Mouse (Mus musculus) heart, adult 2 months (tissue): ENCODE measurements at regions not wholly inside any gene's neighbourhood (a gene's known extent, or its start where the extent isn't known, plus 50 kb on each side); places are given as distances from the start of the nearest gene placed in this dataset.

ENCODE experiments used
- DNase-seq, 2 experiments: peaks; one replicate each; pipeline ENCODE4 v3.0.0; 2021
- H3K27ac ChIP-seq: fragments of 200-600 bp; 2 replicates; pipeline ENCODE4 v1.8.1; 2022
- H3K27me3 ChIP-seq: fragments of 200-500 bp; 2 replicates; pipeline ENCODE4 v1.6.1; 2012; ENCODE audit warnings: mild to moderate bottlenecking, low read length, inconsistent platforms, mixed read lengths; ENCODE audit not compliant: control insufficient read depth, insufficient read depth
- H3K36me3 ChIP-seq: fragments of 200-500 bp; 2 replicates; pipeline ENCODE4 v1.6.1; 2012; ENCODE audit warnings: low read length, inconsistent platforms; ENCODE audit not compliant: control insufficient read depth, insufficient read depth
- H3K4me1 ChIP-seq: fragments of 200-500 bp; 2 replicates; pipeline ENCODE4 v1.6.1; 2011; ENCODE audit warnings: low read length; ENCODE audit not compliant: control insufficient read depth, insufficient read depth
- H3K4me3 ChIP-seq: fragments of 200-600 bp; 2 replicates; pipeline ENCODE4 v1.8.1; 2022
- H3K79me2 ChIP-seq: fragments of 200-500 bp; replicated peaks from 2 replicates; pipeline ENCODE4 v1.6.1; 2012; ENCODE audit warnings: mild to moderate bottlenecking, inconsistent platforms, low read length, moderate library complexity, mixed read lengths; ENCODE audit not compliant: control insufficient read depth, insufficient read depth
- H3K9ac ChIP-seq: fragments of 200-500 bp; 2 replicates; pipeline ENCODE4 v1.6.1; 2012; ENCODE audit warnings: low read depth, mild to moderate bottlenecking, control low read depth, inconsistent platforms, low read length, mixed read lengths
- CTCF ChIP-seq: fragments of 200-600 bp; IDR thresholded peaks from 2 replicates; pipeline ENCODE4 v1.8.1; 2022; ENCODE audit warnings: antibody characterized with exemption, mild to moderate bottlenecking, moderate library complexity
- EP300 ChIP-seq: fragments of 200-500 bp; IDR thresholded peaks from 2 replicates; pipeline ENCODE4 v1.6.1; 2011; ENCODE audit warnings: low read depth, low read length, control low read depth; ENCODE audit not compliant: insufficient read depth
- POLR2A ChIP-seq: fragments of 200-500 bp; IDR thresholded peaks from 2 replicates; pipeline ENCODE4 v1.6.1; 2011; ENCODE audit warnings: mild to moderate bottlenecking, low read depth, low read length, control low read depth; ENCODE audit not compliant: insufficient read depth
- WGBS: fragments of 180-500 bp; shearing (Covaris S2); methylation state at CpG from one replicate; pipeline ENCODE4 v1.1.7; 2018; 5-methylcytosine and 5-hydroxymethylcytosine counted together
- intact Hi-C: fragments of 180-260 bp; cut with DNase I; formaldehyde crosslinking; loops from one replicate; pipeline ENCODE4 v1.15.1; 2025

DNA sequence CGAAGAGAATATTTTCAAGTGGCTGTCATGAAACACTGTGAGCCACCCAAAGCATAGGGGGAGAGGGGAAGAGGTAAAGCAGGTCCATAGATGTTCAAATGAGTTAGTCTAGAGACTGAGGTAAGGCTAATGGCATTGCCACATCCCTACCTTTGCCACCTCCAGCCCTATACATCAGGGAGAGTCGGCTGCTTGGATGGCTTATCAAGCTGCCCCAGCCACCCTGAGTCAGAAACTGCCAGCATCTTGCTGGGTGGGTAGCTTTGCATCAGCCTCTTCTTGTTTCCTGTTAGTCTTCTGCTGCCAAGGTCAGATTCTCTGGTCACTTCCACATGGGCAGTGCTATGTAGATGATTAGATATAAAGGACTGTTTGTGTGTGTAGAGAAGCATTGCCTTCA is 215.6 kb downstream of the Pik3r1 start:
- 60% methylated on average over 2 of the region's 2 CpGs for WGBS

DNA sequence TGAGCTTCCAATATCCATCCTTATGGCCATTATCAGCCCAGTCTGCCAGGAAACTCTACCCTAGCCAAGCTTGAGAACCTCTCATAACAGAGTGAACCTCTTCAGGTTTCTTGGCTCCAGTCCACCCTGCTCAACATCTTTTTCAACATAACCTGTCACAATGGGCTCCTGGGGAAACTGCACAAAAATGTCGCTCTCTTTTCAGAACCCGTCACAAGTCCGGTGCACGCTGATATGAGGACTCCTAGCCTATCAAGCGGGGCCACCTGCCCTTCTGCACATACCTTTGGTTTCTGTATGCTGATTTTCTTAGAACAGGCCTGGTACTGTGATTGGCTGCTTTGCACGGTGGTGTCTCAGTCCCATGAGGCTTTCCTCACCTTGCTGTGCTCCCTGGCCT is 216.9 kb downstream of the Pik3r1 start:
- Histone ChIP-seq H3K4me3 (no peak overlapping the region), H3K36me3 (no peaks in the 10 kb centered on the region), H3K9ac (no peak overlapping the region), H3K79me2 (no peaks in the 10 kb centered on the region), H3K27me3 (no peaks in the 10 kb centered on the region), H3K4me1 (peaks cover 1% of the 10 kb centered on the region; the same call in 1 of the 2 replicates), H3K27ac (no peak overlapping the region)
- DNase-seq = no peak
- intact Hi-C loops = no loop called here
- no peak for TF ChIP-seq EP300
- TF ChIP-seq POLR2A = no peak
- TF ChIP-seq CTCF = no peak
- WGBS = 89% methylated on average over 6 of the region's 6 CpGs

More for the DNA sequence above, 215.6 kb downstream of the Pik3r1 start:
- H3K9ac ChIP-seq = no peak overlapping the region
- no peak overlapping the region for H3K27ac ChIP-seq
- TF ChIP-seq POLR2A = no peak
- TF ChIP-seq EP300 = no peak
- no peak for TF ChIP-seq CTCF
- H3K4me1 ChIP-seq = peaks cover 1% of the 10 kb centered on the region; the same call in 1 of the 2 replicates
- no peaks in the 10 kb centered on the region for H3K27me3 ChIP-seq
- H3K79me2 ChIP-seq = no peaks in the 10 kb centered on the region
- no peak overlapping the region for H3K4me3 ChIP-seq
- no peaks in the 10 kb centered on the region for H3K36me3 ChIP-seq
- DNase-seq = no peak
- intact Hi-C loops = no loop called here

DNA sequence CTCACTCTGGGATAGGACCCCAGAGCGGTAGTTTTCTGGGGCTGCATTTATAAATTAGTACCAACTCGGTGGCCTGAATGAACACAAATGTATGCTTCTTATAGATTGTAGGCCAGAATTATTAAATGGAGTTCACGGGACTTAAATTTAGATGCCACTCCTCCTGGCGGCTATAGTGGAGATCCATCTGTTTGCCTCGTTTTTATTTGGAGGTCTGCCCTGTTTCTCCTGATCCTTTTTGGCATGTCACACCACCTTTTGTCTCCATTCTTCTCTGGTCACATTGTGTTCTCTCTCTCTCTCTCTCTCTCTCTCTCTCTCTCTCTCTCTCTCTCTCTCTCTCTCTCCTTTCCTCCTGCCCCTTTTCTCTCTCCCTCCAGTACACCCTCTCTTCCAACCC is 217.5 kb downstream of the Pik3r1 start:
- intact Hi-C loops = no loop called here
- Histone ChIP-seq H3K9ac (no peak overlapping the region), H3K36me3 (no peaks in the 10 kb centered on the region), H3K4me3 (no peak overlapping the region), H3K79me2 (no peaks in the 10 kb centered on the region), H3K4me1 (peaks cover 1% of the 10 kb centered on the region; the same call in 1 of the 2 replicates), H3K27ac (no peak overlapping the region), H3K27me3 (no peaks in the 10 kb centered on the region)
- TF ChIP-seq POLR2A (no peak), CTCF (no peak), EP300 (no peak)
- 78% methylated on average over 5 of the region's 5 CpGs for WGBS
- DNase-seq = no peak

DNA sequence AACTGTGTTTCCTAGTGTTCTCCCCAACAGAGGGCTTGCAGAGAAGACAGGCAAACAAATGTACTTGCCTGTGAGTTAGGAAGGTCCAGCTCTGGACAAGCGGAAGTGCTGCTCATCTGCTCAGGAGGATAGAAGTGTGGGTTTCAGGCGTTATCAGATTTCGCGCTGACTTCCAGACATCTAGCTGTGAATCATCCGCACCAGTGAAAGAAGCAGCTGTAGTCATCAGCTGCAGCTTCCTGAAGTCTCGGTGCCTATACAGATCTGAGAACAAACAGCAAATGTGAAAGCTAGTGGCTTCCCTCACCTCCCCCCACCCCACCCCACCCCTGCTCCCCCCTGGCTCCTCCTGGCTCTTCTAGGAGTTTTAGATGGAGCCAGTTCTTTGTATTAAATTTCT is 220.1 kb downstream of the Pik3r1 start:
- Histone ChIP-seq H3K4me1 (peaks cover 1% of the 10 kb centered on the region; the same call in 1 of the 2 replicates), H3K4me3 (no peak overlapping the region), H3K9ac (no peak overlapping the region), H3K27me3 (no peaks in the 10 kb centered on the region), H3K27ac (no peak overlapping the region), H3K79me2 (no peaks in the 10 kb centered on the region), H3K36me3 (no peaks in the 10 kb centered on the region)
- intact Hi-C loops = no loop called here
- WGBS = 25% methylated on average over 6 of the region's 6 CpGs
- no peak for DNase-seq
- TF ChIP-seq POLR2A (no peak), CTCF (no peak), EP300 (no peak)

DNA sequence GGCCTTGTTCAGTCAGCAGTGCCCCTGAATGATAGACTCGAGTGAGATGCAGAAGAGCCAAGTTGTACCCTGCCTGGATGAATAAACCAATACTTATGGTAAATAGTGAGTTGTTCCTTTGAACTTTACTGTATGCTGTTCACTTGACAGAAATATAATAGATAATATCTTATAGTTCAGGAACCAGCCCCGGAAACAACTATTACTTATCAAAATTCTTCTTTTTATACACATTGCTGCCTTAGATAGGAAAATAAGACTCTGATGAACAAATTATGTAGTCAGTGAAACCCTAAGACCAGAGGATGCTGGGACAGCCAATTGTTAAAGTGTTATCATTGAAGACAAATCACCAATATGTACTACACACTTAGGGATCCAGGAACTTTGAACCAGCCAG is 220.7 kb downstream of the Pik3r1 start:
- intact Hi-C loops = no loop called here

DNA sequence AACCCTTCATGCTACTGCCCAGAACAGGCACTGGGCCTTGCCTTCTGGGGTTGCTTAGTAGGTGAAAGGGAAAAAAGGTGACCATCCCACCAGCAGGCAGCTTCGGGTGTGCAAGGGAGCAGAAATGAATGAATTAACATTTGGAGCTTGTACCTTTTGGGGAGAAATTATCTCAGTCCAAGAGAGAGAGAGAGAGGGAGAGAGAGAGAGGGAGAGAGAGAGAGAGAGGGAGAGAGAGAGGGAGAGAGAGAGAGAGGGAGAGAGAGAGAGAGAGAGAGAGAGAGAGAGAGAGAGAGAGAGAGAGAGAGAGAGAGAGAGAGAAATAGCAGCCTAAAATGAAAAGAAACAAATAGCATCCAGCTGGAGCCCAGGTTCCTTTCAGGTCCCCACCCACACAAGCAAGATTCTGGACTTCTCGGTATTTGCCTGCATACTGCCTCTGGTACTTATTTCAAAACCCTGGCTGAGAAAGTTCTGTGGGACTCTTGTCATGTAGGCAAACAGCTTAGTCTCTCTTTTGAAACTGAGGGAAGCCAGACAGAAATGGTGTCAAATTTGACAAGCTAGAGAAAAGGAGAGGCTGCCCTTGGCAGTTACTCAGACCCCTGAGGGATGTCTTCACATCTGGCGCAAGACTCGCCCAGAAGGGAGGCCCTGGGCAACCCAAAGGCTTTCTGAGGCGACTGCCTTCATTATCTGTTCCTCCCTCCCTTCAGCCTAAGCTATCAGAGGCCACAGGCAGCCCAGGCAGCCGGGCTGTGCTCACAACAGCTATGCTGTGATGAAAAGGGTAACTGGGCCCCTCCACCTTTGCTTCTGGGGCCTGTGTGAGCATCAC is 222.5 kb downstream of the Pik3r1 start:
- DNase-seq = peak; percentile 38 to 43
- no peaks in the 10 kb centered on the region for H3K36me3 ChIP-seq
- TF ChIP-seq CTCF (no peak), EP300 (no peak), POLR2A (no peak)
- intact Hi-C loops = no loop called here
- no peak overlapping the region for H3K4me3 ChIP-seq
- no peaks in the 10 kb centered on the region for H3K79me2 ChIP-seq
- no peak overlapping the region for H3K9ac ChIP-seq
- H3K27me3 ChIP-seq = no peaks in the 10 kb centered on the region
- H3K4me1 ChIP-seq = peaks cover 4% of the 10 kb centered on the region
- H3K27ac ChIP-seq = no peak overlapping the region
- WGBS = 73% methylated on average over 6 of the region's 6 CpGs

More for the DNA sequence above, 220.7 kb downstream of the Pik3r1 start:
- Histone ChIP-seq H3K9ac (no peak overlapping the region), H3K4me1 (peaks cover 1% of the 10 kb centered on the region; the same call in 1 of the 2 replicates), H3K27me3 (no peaks in the 10 kb centered on the region), H3K79me2 (no peaks in the 10 kb centered on the region), H3K36me3 (no peaks in the 10 kb centered on the region), H3K27ac (no peak overlapping the region), H3K4me3 (no peak overlapping the region)
- TF ChIP-seq CTCF = no peak
- TF ChIP-seq EP300 = no peak
- no peak for TF ChIP-seq POLR2A
- no peak for DNase-seq
- WGBS = 73% methylated on average over 2 of the region's 2 CpGs
